Mouse (Mus musculus): Measurements from ENCODE around the gene Piwil1.

DNA sequence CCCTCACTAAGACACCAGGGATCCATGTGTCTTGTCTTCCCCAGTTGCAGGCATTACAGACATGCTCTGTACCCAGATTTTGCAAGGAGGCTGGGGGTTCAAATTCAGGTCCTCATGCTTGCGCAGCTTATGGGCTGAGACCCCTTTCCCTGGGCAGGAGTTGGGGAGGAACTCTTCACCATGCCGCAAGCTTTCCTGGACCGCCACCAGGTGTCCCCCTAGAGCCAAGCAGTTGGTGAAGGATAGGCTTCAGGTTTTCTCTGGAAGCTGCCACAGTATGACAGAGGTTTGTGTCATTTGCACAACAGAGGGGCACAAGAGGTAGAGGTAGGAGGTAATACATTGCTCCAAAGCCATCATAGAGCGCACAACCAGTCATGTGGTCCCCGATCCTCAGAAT lies 28.3 kb downstream of the Piwil1 start:
- no peak for TF ChIP-seq USF2 (conservative IDR thresholded peaks at IDR 0.05; ENCODE audit: low read depth, low read length)
- no peak for TF ChIP-seq CTCF (conservative IDR thresholded peaks at IDR 0.05 in 1 of 2, IDR thresholded peaks at IDR 0.05 in 1 of 2; ENCODE audit: low read depth in 2 of 2, low read length in 2 of 2)
- TF ChIP-seq MAFK (IDR thresholded peaks at IDR 0.05; ENCODE audit: insufficient replicate concordance, low read length) = no peak
- TF ChIP-seq EP300 (IDR thresholded peaks at IDR 0.05; ENCODE audit: low read length) = no peak
- no peak for TF ChIP-seq GABPA (IDR thresholded peaks at IDR 0.05; ENCODE audit: insufficient replicate concordance, low read depth, low read length)
- no peak for TF ChIP-seq RCOR1 (conservative IDR thresholded peaks at IDR 0.05; ENCODE audit: low read depth, low read length)
- no peak for TF ChIP-seq MXI1 (IDR thresholded peaks at IDR 0.05; ENCODE audit: low read depth, low read length)
- no peak for TF ChIP-seq TBP (conservative IDR thresholded peaks at IDR 0.05; ENCODE audit: low read depth, low read length)

All from CH12.LX (cell line).